Mouse (Mus musculus) heart, embryonic 16.5 days (tissue): Measurements from ENCODE around the gene Acox2. TPM values are rescaled to one million over a fixed set of nuclear protein-coding genes. Genes with fewer than 3 reads are reported as not detected.

Experiments
- ATAC-seq: fragments of 200-750 bp; cut with Nextera tagmentation; replicated peaks from 2 replicates; pipeline ENCODE4 v1.8.0; 2017; ENCODE audit warnings: moderate number of reproducible peaks; ENCODE audit not compliant: insufficient read depth, low FRiP score; ENCODE audit errors: extremely low read depth
- H3K27ac ChIP-seq: fragments of 300-500 bp; sonication (generic); 2 replicates; pipeline ENCODE4 v1.5.1; 2014; ENCODE audit warnings: mild to moderate bottlenecking, low read length, control low read depth, moderate library complexity
- H3K27me3 ChIP-seq: fragments of 300-500 bp; sonication (generic); 2 replicates; pipeline ENCODE4 v1.6.1; 2014; ENCODE audit warnings: low read length, mixed read lengths; ENCODE audit not compliant: control insufficient read depth, insufficient read depth
- H3K36me3 ChIP-seq: fragments of 300-500 bp; sonication (generic); 2 replicates; pipeline ENCODE4 v1.6.1; 2014; ENCODE audit not compliant: control insufficient read depth, insufficient read depth
- H3K4me1 ChIP-seq: fragments of 300-500 bp; sonication (generic); 2 replicates; pipeline ENCODE4 v1.6.1; 2014; ENCODE audit warnings: low read length, mixed read lengths; ENCODE audit not compliant: control insufficient read depth, insufficient read depth
- H3K4me2 ChIP-seq: fragments of 300-500 bp; sonication (generic); 2 replicates; pipeline ENCODE4 v1.6.1; 2014; ENCODE audit warnings: low read depth, mild to moderate bottlenecking, control low read depth, low read length
- H3K4me3 ChIP-seq: fragments of 300-500 bp; sonication (generic); 2 replicates; pipeline ENCODE4 v1.5.1; 2014; ENCODE audit warnings: mild to moderate bottlenecking, control low read depth, low read length
- H3K9ac ChIP-seq: fragments of 300-500 bp; sonication (generic); 2 replicates; pipeline ENCODE4 v1.6.1; 2014; ENCODE audit warnings: low read length, control low read depth
- H3K9me3 ChIP-seq: fragments of 300-500 bp; sonication (generic); replicated peaks from 2 replicates; pipeline ENCODE4 v1.6.1; 2016; ENCODE audit warnings: low read length; ENCODE audit not compliant: control insufficient read depth
- WGBS: fragments of 180-500 bp; shearing (Covaris S2); extraction: QIAGEN DNeasy Blood & Tissue Kit; methylation state at CpG from one replicate; pipeline ENCODE4 v1.1.7; 2014; 5-methylcytosine and 5-hydroxymethylcytosine counted together
- polyA plus RNA-seq: library from polyadenylated mRNA; unstranded; fragments of >200 nt; fragmentation: Nextera tagmentation; extraction: Ambion mirVana; gene quantifications from 2 replicates; pipeline ENCODE4 v1.2.1, GENCODE M21; 2015

Acox2 gene
- polyA plus RNA-seq, 1 experiment from 2014 or later: 0.45 TPM

- Histone ChIP-seq H3K36me3 (no peaks in the 10 kb centered on the region), H3K9me3 (no peaks in the 10 kb centered on the region), H3K27me3 (no peaks in the 10 kb centered on the region), H3K4me2 (no peak overlapping the region), H3K27ac (no peak overlapping the region), H3K9ac (no peak overlapping the region), H3K4me1 (no peaks in the 10 kb centered on the region), H3K4me3 (no peak overlapping the region)
- 70% methylated on average over 12 of the region's 12 CpGs for WGBS
- no peak for ATAC-seq
These were observed 67.7 kb downstream of the Acox2 start for GRCm38 (mm10) chr14:8191331-8191965.

- H3K4me1 ChIP-seq: no peaks in the 10 kb centered on the region
- no peak overlapping the region for H3K4me2 ChIP-seq
- no peaks in the 10 kb centered on the region for H3K27me3 ChIP-seq
- H3K4me3 ChIP-seq: no peak overlapping the region
- H3K36me3 ChIP-seq: no peaks in the 10 kb centered on the region
- no peak for ATAC-seq
- no peak overlapping the region for H3K27ac ChIP-seq
- 90% methylated on average over 3 of the region's 3 CpGs for WGBS
- H3K9ac ChIP-seq: no peak overlapping the region
- no peaks in the 10 kb centered on the region for H3K9me3 ChIP-seq
These were observed 68.6 kb downstream of the Acox2 start for GRCm38 (mm10) chr14:8190556-8190955.

- no peak overlapping the region for H3K27ac ChIP-seq
- 79% methylated on average over 6 of the region's 6 CpGs for WGBS
- no peak overlapping the region for H3K9ac ChIP-seq
- H3K4me1 ChIP-seq: no peaks in the 10 kb centered on the region
- no peak for ATAC-seq
- H3K4me2 ChIP-seq: no peak overlapping the region
- H3K36me3 ChIP-seq: no peaks in the 10 kb centered on the region
- no peaks in the 10 kb centered on the region for H3K27me3 ChIP-seq
- 0 out of 2 replicates have a peak, but pooled peaks cover 4% of the 10 kb centered on the region for H3K9me3 ChIP-seq
- no peak overlapping the region for H3K4me3 ChIP-seq
These were observed 72.7 kb downstream of the Acox2 start for GRCm38 (mm10) chr14:8186278-8187045.

- ATAC-seq: no peak
- no peaks in the 10 kb centered on the region for H3K4me1 ChIP-seq
- no peak overlapping the region for H3K4me3 ChIP-seq
- H3K27ac ChIP-seq: no peak overlapping the region
- no peaks in the 10 kb centered on the region for H3K36me3 ChIP-seq
- 61% methylated on average over 3 of the region's 3 CpGs for WGBS
- H3K9me3 ChIP-seq: 0 out of 2 replicates have a peak, but pooled peaks cover 4% of the 10 kb centered on the region
- H3K9ac ChIP-seq: no peak overlapping the region
- H3K27me3 ChIP-seq: no peaks in the 10 kb centered on the region
- H3K4me2 ChIP-seq: no peak overlapping the region
These were observed 75.8 kb downstream of the Acox2 start for GRCm38 (mm10) chr14:8183330-8183729.

GRCm38 (mm10) chr14:8180371-8181035 lies 78.7 kb downstream of the Acox2 start:
- H3K4me1 ChIP-seq: no peaks in the 10 kb centered on the region

GRCm38 (mm10) chr14:8176251-8176650 lies 82.9 kb downstream of the Acox2 start:
- Histone ChIP-seq H3K27me3 (no peaks in the 10 kb centered on the region), H3K9me3 (no peaks in the 10 kb centered on the region), H3K4me1 (peaks cover 7% of the 10 kb centered on the region), H3K27ac (no peak overlapping the region), H3K36me3 (no peaks in the 10 kb centered on the region), H3K4me2 (no peak overlapping the region), H3K9ac (no peak overlapping the region), H3K4me3 (no peak overlapping the region)
- 55% methylated on average over 5 of the region's 5 CpGs for WGBS
- ATAC-seq: no peak

More at GRCm38 (mm10) chr14:8180371-8181035, 78.7 kb downstream of the Acox2 start:
- no peak for ATAC-seq
- H3K9ac ChIP-seq: no peak overlapping the region
- H3K4me2 ChIP-seq: no peak overlapping the region
- H3K4me3 ChIP-seq: no peak overlapping the region
- H3K27ac ChIP-seq: no peak overlapping the region
- 0 out of 2 replicates have a peak, but pooled peaks cover 4% of the 10 kb centered on the region for H3K9me3 ChIP-seq
- H3K27me3 ChIP-seq: no peaks in the 10 kb centered on the region
- no peaks in the 10 kb centered on the region for H3K36me3 ChIP-seq
- WGBS: 63% methylated on average over 4 of the region's 4 CpGs

Other genes with a start within 250 kb of the Acox2 start
- gene Rpp14, start 179.0 kb downstream of the Acox2 start, polyA plus RNA-seq: 39.7 and 47.7 TPM in 2 replicates
- 34.9 and 38.3 TPM in 2 replicates for gene Pxk, start 161.1 kb downstream of the Acox2 start, polyA plus RNA-seq
- 682 and 733 TPM in 2 replicates for gene Pdhb, start 86.3 kb downstream of the Acox2 start, polyA plus RNA-seq
- 2.5 and 4.5 TPM in 2 replicates for gene Kctd6, start 45.2 kb downstream of the Acox2 start, polyA plus RNA-seq
- gene Fam107a, start 58.7 kb upstream of the Acox2 start, polyA plus RNA-seq: 0.45 and 0.49 TPM in 2 replicates
- gene Oit1, start 119.4 kb upstream of the Acox2 start, polyA plus RNA-seq: 0.66 and 1.1 TPM in 2 replicates